Mouse (Mus musculus): ENCODE measurements around the gene Olfr695. TPM values are rescaled to one million over a fixed set of nuclear protein-coding genes. Genes with fewer than 3 reads are reported as not detected.
"Not testable (repeated sequence)": the region's sequence is repeated elsewhere in the genome, so short reads cannot be mapped to it uniquely, and the experiment has no call there.

The Olfr695 gene
- not detected in 2 replicates for polyA plus RNA-seq (2012)

- Histone ChIP-seq H3K4me1 (ENCODE audit: control insufficient read depth) (no peaks in the 10 kb centered on the region), H3K36me3 (ENCODE audit: control insufficient read depth) (no peaks in the 10 kb centered on the region), H3K27me3 (ENCODE audit: control insufficient read depth) (no peaks in the 10 kb centered on the region), H3K9me3 (ENCODE audit: control insufficient read depth, low read length) (no peaks in the 10 kb centered on the region), H3K4me3 (replicated peaks) (no peak within 1 kb of the TSS)
- TF ChIP-seq GATA1 (IDR thresholded peaks at IDR 0.05; ENCODE audit: low read length) (no peak), TAL1 (IDR thresholded peaks at IDR 0.05; ENCODE audit: low read length) (no peak)
Observed at GRCm38 (mm10) chr7:106716296-106716695, at the start of gene Olfr695. Gene Olfr695, minus strand, starts transcription at chr7:106716396.

- not testable (repeated sequence) for H3K36me3 ChIP-seq (ENCODE audit: control insufficient read depth); H3K27me3 ChIP-seq (ENCODE audit: control insufficient read depth); H3K9me3 ChIP-seq (ENCODE audit: control insufficient read depth, low read length)
Observed at GRCm38 (mm10) chr7:106761008-106761407, 44.8 kb upstream of the Olfr695 start.

GRCm38 (mm10) chr7:106758800-106759199, 42.6 kb upstream of the Olfr695 start:
- TF ChIP-seq TAL1 (IDR thresholded peaks at IDR 0.05; ENCODE audit: low read length): no peak
- no peak for TF ChIP-seq GATA1 (IDR thresholded peaks at IDR 0.05; ENCODE audit: low read length)
- Histone ChIP-seq H3K9me3 (ENCODE audit: control insufficient read depth, low read length) (no peaks in the 10 kb centered on the region), H3K36me3 (ENCODE audit: control insufficient read depth) (no peaks in the 10 kb centered on the region), H3K27me3 (ENCODE audit: control insufficient read depth) (no peaks in the 10 kb centered on the region), H3K4me1 (ENCODE audit: control insufficient read depth) (no peaks in the 10 kb centered on the region), H3K4me3 (replicated peaks) (no peak overlapping the region)

More at GRCm38 (mm10) chr7:106761008-106761407, 44.8 kb upstream of the Olfr695 start:
- H3K4me1 ChIP-seq (ENCODE audit: control insufficient read depth); H3K4me3 ChIP-seq (replicated peaks): not testable (repeated sequence)

GRCm38 (mm10) chr7:106755297-106755696, 39.1 kb upstream of the Olfr695 start, which contains the start of gene Olfr698:
Gene Olfr698, minus strand, starts transcription at chr7:106755397.
- Histone ChIP-seq H3K27me3 (ENCODE audit: control insufficient read depth) (no peaks in the 10 kb centered on the region), H3K4me1 (ENCODE audit: control insufficient read depth) (no peaks in the 10 kb centered on the region), H3K9me3 (ENCODE audit: control insufficient read depth, low read length) (no peaks in the 10 kb centered on the region), H3K4me3 (replicated peaks) (no peak within 1 kb of the TSS), H3K36me3 (ENCODE audit: control insufficient read depth) (no peaks in the 10 kb centered on the region)
- TF ChIP-seq GATA1 (IDR thresholded peaks at IDR 0.05; ENCODE audit: low read length): no peak
- no peak for TF ChIP-seq TAL1 (IDR thresholded peaks at IDR 0.05; ENCODE audit: low read length)

GRCm38 (mm10) chr7:106745811-106746210, 29.6 kb upstream of the Olfr695 start:
- TF ChIP-seq GATA1 (IDR thresholded peaks at IDR 0.05; ENCODE audit: low read length): no peak
- no peak for TF ChIP-seq TAL1 (IDR thresholded peaks at IDR 0.05; ENCODE audit: low read length)
- Histone ChIP-seq H3K4me3 (replicated peaks) (no peak overlapping the region), H3K27me3 (ENCODE audit: control insufficient read depth) (no peaks in the 10 kb centered on the region), H3K4me1 (ENCODE audit: control insufficient read depth) (no peaks in the 10 kb centered on the region), H3K36me3 (ENCODE audit: control insufficient read depth) (no peaks in the 10 kb centered on the region), H3K9me3 (ENCODE audit: control insufficient read depth, low read length) (no peaks in the 10 kb centered on the region)

GRCm38 (mm10) chr7:106742343-106742742, 26.1 kb upstream of the Olfr695 start, which contains the start of gene Olfr697:
Gene Olfr697, minus strand, starts transcription at chr7:106742443.
- no peak within 1 kb of the TSS for H3K4me3 ChIP-seq (replicated peaks)
- TF ChIP-seq TAL1 (IDR thresholded peaks at IDR 0.05; ENCODE audit: low read length) (no peak), GATA1 (IDR thresholded peaks at IDR 0.05; ENCODE audit: low read length) (no peak)
- H3K9me3 ChIP-seq (ENCODE audit: control insufficient read depth, low read length): no peaks in the 10 kb centered on the region
- no peaks in the 10 kb centered on the region for H3K36me3 ChIP-seq (ENCODE audit: control insufficient read depth)
- H3K27me3 ChIP-seq (ENCODE audit: control insufficient read depth): no peaks in the 10 kb centered on the region
- no peaks in the 10 kb centered on the region for H3K4me1 ChIP-seq (ENCODE audit: control insufficient read depth)

GRCm38 (mm10) chr7:106737028-106737427, 20.8 kb upstream of the Olfr695 start:
- Histone ChIP-seq H3K36me3 (ENCODE audit: control insufficient read depth) (no peaks in the 10 kb centered on the region), H3K4me3 (replicated peaks) (no peak overlapping the region), H3K9me3 (ENCODE audit: control insufficient read depth, low read length) (no peaks in the 10 kb centered on the region), H3K4me1 (ENCODE audit: control insufficient read depth) (no peaks in the 10 kb centered on the region), H3K27me3 (ENCODE audit: control insufficient read depth) (no peaks in the 10 kb centered on the region)
- TF ChIP-seq GATA1 (IDR thresholded peaks at IDR 0.05; ENCODE audit: low read length) (no peak), TAL1 (IDR thresholded peaks at IDR 0.05; ENCODE audit: low read length) (no peak)

GRCm38 (mm10) chr7:106733717-106734116, 17.5 kb upstream of the Olfr695 start:
- Histone ChIP-seq H3K27me3 (ENCODE audit: control insufficient read depth) (no peaks in the 10 kb centered on the region), H3K4me1 (ENCODE audit: control insufficient read depth) (no peaks in the 10 kb centered on the region), H3K9me3 (ENCODE audit: control insufficient read depth, low read length) (no peaks in the 10 kb centered on the region), H3K4me3 (replicated peaks) (no peak overlapping the region), H3K36me3 (ENCODE audit: control insufficient read depth) (no peaks in the 10 kb centered on the region)
- TF ChIP-seq TAL1 (IDR thresholded peaks at IDR 0.05; ENCODE audit: low read length) (no peak), GATA1 (IDR thresholded peaks at IDR 0.05; ENCODE audit: low read length) (no peak)

GRCm38 (mm10) chr7:106725654-106726053, 9.5 kb upstream of the Olfr695 start:
- not testable (repeated sequence) for H3K9me3 ChIP-seq (ENCODE audit: control insufficient read depth, low read length); H3K27me3 ChIP-seq (ENCODE audit: control insufficient read depth); H3K4me3 ChIP-seq (replicated peaks); H3K4me1 ChIP-seq (ENCODE audit: control insufficient read depth); H3K36me3 ChIP-seq (ENCODE audit: control insufficient read depth)

- no peaks in the 10 kb centered on the region for H3K36me3 ChIP-seq (ENCODE audit: control insufficient read depth)
- TF ChIP-seq TAL1 (IDR thresholded peaks at IDR 0.05; ENCODE audit: low read length) (no peak), GATA1 (IDR thresholded peaks at IDR 0.05; ENCODE audit: low read length) (no peak)
- H3K9me3 ChIP-seq (ENCODE audit: control insufficient read depth, low read length): no peaks in the 10 kb centered on the region; the same call in 1 of the 2 replicates
- no peaks in the 10 kb centered on the region for H3K27me3 ChIP-seq (ENCODE audit: control insufficient read depth)
- H3K4me3 ChIP-seq (replicated peaks): no peak overlapping the region
- H3K4me1 ChIP-seq (ENCODE audit: control insufficient read depth): no peaks in the 10 kb centered on the region
Observed at GRCm38 (mm10) chr7:106711463-106711862, 4.7 kb downstream of the Olfr695 start.

GRCm38 (mm10) chr7:106707705-106708104, 8.5 kb downstream of the Olfr695 start:
- not testable (repeated sequence) for H3K27me3 ChIP-seq (ENCODE audit: control insufficient read depth); H3K36me3 ChIP-seq (ENCODE audit: control insufficient read depth); H3K9me3 ChIP-seq (ENCODE audit: control insufficient read depth, low read length); H3K4me3 ChIP-seq (replicated peaks); H3K4me1 ChIP-seq (ENCODE audit: control insufficient read depth)
